Comparison of ENCODE assay signal across 8 mouse cellular contexts in genomic region chr11:80377712-80378451, GRCm38 (mm10). TPM values are rescaled to one million over a fixed set of nuclear protein-coding genes. Genes with fewer than 3 reads are reported as not detected.
A peak's percentile ranks its signal among the peaks of the same experiment; 100 is the strongest.
DNase-seq lines count a peak whose midpoint lies in the region; ATAC-seq and TF ChIP-seq lines count a peak whose summit lies in the region.

5730455P16Rik (minus strand) TSS chr11:80378034.

- H3K27me3 ChIP-seq in G1E (ENCODE audit: insufficient read depth, low read length), result no peaks in the 10 kb centered on the region
- no peaks in the 10 kb centered on the region for H3K27me3 ChIP-seq in forebrain, embryonic 14.5 days (replicated peaks; ENCODE audit: control insufficient read depth, insufficient read depth, low read length)
- no peaks in the 10 kb centered on the region for H3K27me3 ChIP-seq in neural tube, embryonic 15.5 days (replicated peaks)

- H3K36me3 ChIP-seq in G1E (replicated peaks), result peaks cover 34% of the 10 kb centered on the region
- H3K36me3 ChIP-seq in forebrain, embryonic 14.5 days (ENCODE audit: control insufficient read depth, insufficient read depth, low read length), result peaks cover 15% of the 10 kb centered on the region
- H3K36me3 ChIP-seq in neural tube, embryonic 15.5 days, result peaks cover 22% of the 10 kb centered on the region

- ATAC-seq in G1E (ENCODE audit: extremely low read depth, insufficient number of reproducible peaks, low FRiP score, poor library complexity, severe bottlenecking), result peak; percentile 64
- peak; percentile 88 for ATAC-seq in forebrain, embryonic 14.5 days
- ATAC-seq in neural tube, embryonic 15.5 days (ENCODE audit: low FRiP score), result peak; percentile 85

- WGBS in forebrain, embryonic 14.5 days, result 3% methylated on average over 34 of the region's 43 CpGs
- 1% methylated on average over 41 of the region's 43 CpGs for WGBS in lung, adult 2 months
- 2% methylated on average over 42 of the region's 43 CpGs for WGBS in neural tube, embryonic 15.5 days

- no peaks in the 10 kb centered on the region for H3K9me3 ChIP-seq in G1E (replicated peaks)
- H3K9me3 ChIP-seq in forebrain, embryonic 14.5 days (replicated peaks; ENCODE audit: control insufficient read depth, low read length), result no peaks in the 10 kb centered on the region
- no peaks in the 10 kb centered on the region for H3K9me3 ChIP-seq in neural tube, embryonic 15.5 days (replicated peaks)

- intact Hi-C loops in heart, postnatal 14 days (cut with DNase I), result no loop called here

- peak within 1 kb of the TSS; percentile 96 for H3K27ac ChIP-seq in forebrain, embryonic 14.5 days (ENCODE audit: low read depth, low read length)
- peak within 1 kb of the TSS; percentile 95 for H3K27ac ChIP-seq in neural tube, embryonic 15.5 days (replicated peaks)

- DNase-seq in G1E (ENCODE audit: low spot score), result peak; percentile 75
- peak; percentile 82 for DNase-seq in cerebellum, adult 11 months
- peak; percentile 88 for DNase-seq in forebrain, embryonic 14.5 days (ENCODE audit: low spot score)
- peak; percentile 84 to 90 for DNase-seq in heart, postnatal 14 days
- DNase-seq in layer of hippocampus, adult 18-20 months (ENCODE audit: low spot score in 2 of 2), result peak; percentile 77 to 88
- DNase-seq in lung, adult 2 months, result peak; percentile 80
- peak; percentile 89 for DNase-seq in testis, postnatal 10 days (ENCODE audit: low spot score)

- H3K4me3 ChIP-seq in G1E (ENCODE audit: low read depth, low read length), result peak within 1 kb of the TSS; percentile 91
- peak within 1 kb of the TSS; percentile 80 for H3K4me3 ChIP-seq in forebrain, embryonic 14.5 days (ENCODE audit: low read depth, low read length)
- peak within 1 kb of the TSS; percentile 86 for H3K4me3 ChIP-seq in lung, adult 2 months (replicated peaks; ENCODE audit: extremely low read depth, low read depth, low read length)
- H3K4me3 ChIP-seq in neural tube, embryonic 15.5 days (replicated peaks), result peak within 1 kb of the TSS; percentile 94

- H3K9ac ChIP-seq in forebrain, embryonic 14.5 days (ENCODE audit: low read length), result peak within 1 kb of the TSS; percentile 99
- peak within 1 kb of the TSS; percentile 100 for H3K9ac ChIP-seq in neural tube, embryonic 15.5 days (replicated peaks)

- peak; percentile 83; the same call in 1 of the 2 replicates for TF ChIP-seq POLR2A in lung, adult 2 months (IDR thresholded peaks at IDR 0.05; ENCODE audit: borderline replicate concordance, extremely low read depth, low read depth, low read length)

- TF ChIP-seq CTCF in G1E (IDR thresholded peaks at IDR 0.05; ENCODE audit: low read depth, low read length), result no peak
- TF ChIP-seq CTCF in lung, adult 2 months (IDR thresholded peaks at IDR 0.05; ENCODE audit: insufficient read depth, low read length), result no peak

- peaks cover 23% of the 10 kb centered on the region for H3K4me1 ChIP-seq in G1E (ENCODE audit: insufficient read depth, low read depth, low read length)
- H3K4me1 ChIP-seq in forebrain, embryonic 14.5 days (ENCODE audit: control insufficient read depth, insufficient read depth, low read length), result peaks cover 11% of the 10 kb centered on the region
- no peaks in the 10 kb centered on the region; the same call in 1 of the 2 replicates for H3K4me1 ChIP-seq in lung, adult 2 months (ENCODE audit: control insufficient read depth, insufficient read depth, low read length)
- H3K4me1 ChIP-seq in neural tube, embryonic 15.5 days, result peaks cover 28% of the 10 kb centered on the region

- H3K4me2 ChIP-seq in forebrain, embryonic 14.5 days (ENCODE audit: low read length), result peak within 1 kb of the TSS; percentile 63
- H3K4me2 ChIP-seq in neural tube, embryonic 15.5 days, result peak within 1 kb of the TSS; percentile 82

RNA-seq across cellular contexts. Expression of gene 5730455P16Rik, which starts in this region (rescaled TPM):
- total RNA-seq in G1E (2014; fragmentation: Nextera tagmentation) (14.4 and 18.8 TPM in 2 replicates), G1E (2017) (13.9 and 14.6 TPM in 2 replicates)
- 3.5 and 4.3 TPM in 2 replicates for polyA plus RNA-seq in G1E (2012)
- polyA plus RNA-seq in forebrain, embryonic 14.5 days (2014; fragmentation: Nextera tagmentation; extraction: Ambion mirVana), result 28.9 and 29.5 TPM in 2 replicates
- 10 to 100 TPM; 19.2 to 19.3 TPM for total RNA-seq in heart, postnatal 14 days (2021)
- total RNA-seq in layer of hippocampus, adult 18-20 months (2021), result 10 to 100 TPM; 50.8 to 54.1 TPM
- polyA plus RNA-seq in lung, adult 2 months (2012; rRNA removed), result 5.1 and 5.6 TPM in 2 replicates
- 34.7 and 41.3 TPM in 2 replicates for polyA plus RNA-seq in neural tube, embryonic 15.5 days (2015; fragmentation: Nextera tagmentation; extraction: Ambion mirVana)

Comparison
In these comparisons a context has a peak if more than half of its experiments do, and no peak if none do; other contexts are left out.
1. Peak in every context shown above with its lines: DNase-seq, ATAC-seq, H3K4me3 ChIP-seq and H3K27ac ChIP-seq.